Mouse (Mus musculus) spleen, embryonic (tissue): ENCODE data around the gene Tax1bp1.

Experiments
- CTCF ChIA-PET: fragments of 350-600 bp; sonication (Branson Sonifier 250); formaldehyde crosslinking; loops from one replicate; lab custom pipeline; 2022; lab: Charles Lee

The Tax1bp1 gene

DNA sequence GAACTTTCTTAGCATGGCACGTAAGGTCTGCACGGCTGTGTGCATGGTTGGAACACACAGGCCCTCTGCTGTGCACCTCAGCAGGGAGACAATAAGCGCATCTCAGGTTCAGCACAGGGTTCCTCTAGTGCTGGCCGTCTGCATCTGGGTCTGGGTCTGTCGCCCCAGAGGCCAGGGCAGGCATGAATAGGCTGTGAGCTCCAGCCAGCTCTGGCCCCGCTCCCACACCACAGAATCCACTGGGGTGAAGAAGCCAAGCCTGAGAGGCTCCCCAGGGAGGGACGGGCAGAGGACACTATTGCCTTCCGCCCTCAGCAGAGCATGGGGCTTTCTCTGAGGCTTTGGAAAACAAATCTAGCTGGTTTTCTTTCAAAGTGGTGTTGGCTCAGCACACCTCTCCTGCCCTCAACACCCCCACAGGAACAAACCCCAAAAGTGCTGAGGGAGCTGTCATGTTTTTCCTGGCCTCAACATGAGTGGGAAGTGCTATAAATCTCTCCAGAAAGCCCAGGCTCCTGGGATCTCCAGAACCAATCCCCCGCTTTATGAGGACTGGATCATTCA, 82.6 kb downstream of the Tax1bp1 start:
- CTCF ChIA-PET = no interaction called here

- CTCF ChIA-PET = no interaction called here
These were observed 83.2 kb downstream of the Tax1bp1 start for GRCm38 (mm10) chr6:52796691-52797090.

- CTCF ChIA-PET = no interaction called here
These were observed 83.8 kb downstream of the Tax1bp1 start for GRCm38 (mm10) chr6:52797252-52797800.

DNA sequence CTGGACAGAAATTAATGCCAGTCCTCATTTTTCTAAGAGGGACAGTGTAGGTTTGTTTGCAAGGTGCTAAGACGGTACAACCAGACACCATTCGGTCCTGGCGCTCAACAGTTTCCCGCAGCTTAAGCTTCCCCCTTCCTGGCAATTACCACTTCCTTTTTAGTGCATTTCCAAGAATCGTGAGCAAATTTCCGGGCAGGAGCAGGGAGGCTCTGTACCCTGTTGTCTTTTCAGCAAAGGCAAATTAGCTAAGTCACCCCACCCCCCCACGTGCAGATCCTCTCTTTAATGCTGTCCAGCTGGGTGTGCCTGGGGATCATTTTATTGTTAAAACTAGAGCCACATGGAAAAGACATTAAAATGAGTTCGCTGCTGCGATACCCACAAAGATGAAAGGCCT, 88.7 kb downstream of the Tax1bp1 start:
- CTCF ChIA-PET = no interaction called here

DNA sequence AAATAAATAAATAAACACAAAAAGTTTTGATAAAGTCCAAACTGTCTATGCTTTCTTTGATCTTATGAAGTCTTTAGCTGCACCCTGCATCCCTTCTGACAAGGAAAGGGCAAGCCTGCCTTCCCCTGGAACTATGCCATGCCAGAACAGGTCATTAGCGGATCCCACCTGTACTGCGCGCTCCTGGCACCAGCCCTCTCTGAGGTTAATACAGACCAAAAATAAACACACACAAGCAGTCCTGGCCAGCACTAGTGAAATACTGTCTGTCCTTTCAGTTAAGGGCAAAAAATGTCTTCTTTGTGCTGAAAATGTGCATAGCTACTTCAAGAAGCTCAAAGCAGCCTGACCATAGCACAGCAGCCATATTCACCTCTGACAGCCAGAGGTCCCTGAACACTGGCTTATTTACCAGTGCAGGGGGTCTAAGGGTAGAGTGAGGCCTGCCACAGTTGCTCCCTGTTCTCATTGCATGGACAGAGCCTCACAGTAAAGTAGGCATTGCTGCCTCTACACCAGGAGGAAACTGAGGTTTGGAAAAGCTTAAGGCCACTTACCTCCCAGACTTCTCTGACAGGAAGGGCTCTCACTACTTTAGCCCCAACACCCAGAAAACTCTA, 91.8 kb downstream of the Tax1bp1 start:
- CTCF ChIA-PET = no interaction called here
